ENCODE assay signal across 8 mouse cellular contexts in the genomic region with DNA sequence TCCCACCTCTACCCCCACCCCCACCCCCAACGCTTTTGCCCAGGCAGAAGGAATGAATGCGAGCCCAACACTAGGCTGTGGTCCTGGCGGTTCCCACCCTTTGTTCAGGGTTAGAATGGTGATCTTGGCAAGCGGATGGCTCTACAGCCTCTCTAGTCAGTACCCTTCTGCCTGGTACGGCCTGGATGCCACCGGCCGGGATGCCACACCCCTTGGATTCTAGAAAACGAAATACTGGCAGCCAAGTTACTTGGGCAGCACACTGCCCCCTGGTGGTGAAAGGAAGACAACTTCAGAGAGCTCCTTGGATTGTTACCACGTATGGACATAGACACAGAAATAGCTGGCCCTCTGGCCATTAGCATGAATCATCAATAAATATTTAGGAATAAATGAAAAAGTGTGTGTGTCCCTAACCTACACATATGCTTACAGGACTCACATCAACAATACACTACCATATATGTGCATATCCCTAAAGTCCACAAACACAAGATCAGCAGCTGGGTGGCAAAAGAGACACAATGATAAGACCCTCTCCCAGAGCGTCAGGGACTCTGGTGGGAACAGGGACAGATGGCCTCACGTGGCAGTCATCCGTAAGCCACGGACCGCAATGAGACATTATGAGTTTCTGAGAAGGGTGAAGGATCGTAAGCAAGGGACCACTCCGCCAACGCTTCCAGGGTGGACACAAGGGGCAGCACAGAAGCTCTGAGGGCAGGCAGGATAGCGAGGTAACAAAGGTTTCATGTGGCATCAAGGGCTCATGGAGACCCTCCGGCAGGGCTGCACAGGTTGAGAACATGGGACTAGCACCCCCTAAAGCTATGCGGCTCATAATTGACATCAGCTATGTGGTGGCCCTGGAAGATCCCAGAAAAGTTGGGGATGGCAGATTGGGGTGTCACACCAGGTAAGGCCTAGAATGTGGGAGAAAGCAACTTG. TPM values are rescaled to one million over a fixed set of nuclear protein-coding genes. Genes with fewer than 3 reads are reported as not detected.
DNase-seq lines count a peak whose midpoint lies in the region; ATAC-seq and TF ChIP-seq lines count a peak whose summit lies in the region.

No protein-coding gene starts in this region.

- no peak for ATAC-seq in embryonic facial prominence, embryonic 13.5 days (ENCODE audit: insufficient number of reproducible peaks, insufficient read depth, low FRiP score, low TSS enrichment, low read depth)
- no peak; the same call in 1 of the 2 replicates for ATAC-seq in midbrain, embryonic 16.5 days

- peak; percentile 43 for TF ChIP-seq CTCF in C2C12 (IDR thresholded peaks at IDR 0.05; ENCODE audit: control insufficient read depth, insufficient read depth, insufficient read length)
- TF ChIP-seq CTCF in bone marrow, adult 2 months (IDR thresholded peaks at IDR 0.05; ENCODE audit: control insufficient read depth, insufficient read depth, low read length): peak; percentile 77

- no peak overlapping the region for H3K27ac ChIP-seq in bone marrow, adult 2 months (ENCODE audit: control insufficient read depth, insufficient read depth, low read depth, low read length, poor library complexity)
- peak overlapping the region; percentile 40; the same call in 1 of the 2 replicates for H3K27ac ChIP-seq in embryonic facial prominence, embryonic 13.5 days
- H3K27ac ChIP-seq in midbrain, embryonic 16.5 days (ENCODE audit: low read length): no peak overlapping the region

- H3K9ac ChIP-seq in embryonic facial prominence, embryonic 13.5 days: no peak overlapping the region; the same call in 1 of the 2 replicates
- no peak overlapping the region for H3K9ac ChIP-seq in midbrain, embryonic 16.5 days (ENCODE audit: low read depth, low read length)

- 40% methylated on average over 20 of the region's 20 CpGs for WGBS in bone marrow, adult 2 months
- 41% methylated on average over 20 of the region's 20 CpGs for WGBS in embryonic facial prominence, embryonic 13.5 days
- 42% methylated on average over 20 of the region's 20 CpGs for WGBS in midbrain, embryonic 16.5 days

- DNase-seq in heart, adult 9 months (ENCODE audit: low spot score in 2 of 2): peak; percentile 69 to 79
- peak; percentile 82 to 86 for DNase-seq in kidney, adult 8-10 months
- peak; percentile 78 for DNase-seq in liver
- DNase-seq in spleen, postnatal 4 days (ENCODE audit: low spot score in 2 of 2): peak; percentile 67 to 88

- H3K27me3 ChIP-seq in C2C12 (ENCODE audit: control insufficient read depth, insufficient read depth, insufficient read length): no peaks in the 10 kb centered on the region
- no peaks in the 10 kb centered on the region for H3K27me3 ChIP-seq in embryonic facial prominence, embryonic 13.5 days
- no peaks in the 10 kb centered on the region for H3K27me3 ChIP-seq in midbrain, embryonic 16.5 days (ENCODE audit: control insufficient read depth, insufficient read depth, low read depth, low read length)

- no peaks in the 10 kb centered on the region for H3K79me2 ChIP-seq in C2C12 (ENCODE audit: control insufficient read depth, insufficient read depth)

- H3ac ChIP-seq in C2C12 (ENCODE audit: control insufficient read depth, insufficient read length, low read depth): peak overlapping the region; percentile 52

- no peaks in the 10 kb centered on the region for H3K79me3 ChIP-seq in C2C12 (ENCODE audit: low read depth)

- peak overlapping the region; percentile 53 for H3K4me2 ChIP-seq in embryonic facial prominence, embryonic 13.5 days
- peak overlapping the region; percentile 42 for H3K4me2 ChIP-seq in midbrain, embryonic 16.5 days (ENCODE audit: low read length)

- H3K4me3 ChIP-seq in C2C12 (ENCODE audit: insufficient read depth, poor library complexity, severe bottlenecking): no peak overlapping the region
- H3K4me3 ChIP-seq in bone marrow, adult 2 months (replicated peaks; ENCODE audit: control insufficient read depth, low read depth, low read length): peak overlapping the region; percentile 14
- peak overlapping the region; percentile 18; the same call in 1 of the 2 replicates for H3K4me3 ChIP-seq in embryonic facial prominence, embryonic 13.5 days
- no peak overlapping the region for H3K4me3 ChIP-seq in midbrain, embryonic 16.5 days (ENCODE audit: low read depth, low read length)

- H3K36me3 ChIP-seq in C2C12 (ENCODE audit: control insufficient read depth, insufficient read depth): peaks cover 4% of the 10 kb centered on the region
- H3K36me3 ChIP-seq in embryonic facial prominence, embryonic 13.5 days: peaks cover 30% of the 10 kb centered on the region
- H3K36me3 ChIP-seq in midbrain, embryonic 16.5 days (ENCODE audit: control insufficient read depth, insufficient read depth, low read length): peaks cover 9% of the 10 kb centered on the region; the same call in 1 of the 2 replicates

- no peaks in the 10 kb centered on the region for H3K4me1 ChIP-seq in bone marrow, adult 2 months (ENCODE audit: control insufficient read depth, insufficient read depth, low read length)
- peaks cover 40% of the 10 kb centered on the region for H3K4me1 ChIP-seq in embryonic facial prominence, embryonic 13.5 days
- H3K4me1 ChIP-seq in midbrain, embryonic 16.5 days (ENCODE audit: control insufficient read depth, insufficient read depth, low read length): 0 out of 2 replicates have a peak, but pooled peaks cover 2% of the 10 kb centered on the region

- no peak for TF ChIP-seq POLR2A in bone marrow, adult 2 months (IDR thresholded peaks at IDR 0.05; ENCODE audit: borderline replicate concordance, control insufficient read depth, low read depth, low read length)

- no peaks in the 10 kb centered on the region for H3K9me3 ChIP-seq in embryonic facial prominence, embryonic 13.5 days
- no peaks in the 10 kb centered on the region for H3K9me3 ChIP-seq in midbrain, embryonic 16.5 days (replicated peaks; ENCODE audit: control insufficient read depth, low read length, poor library complexity, severe bottlenecking)

TF ChIP-seq in C2C12, 6 proteins besides CTCF, POLR2A, EP300 and RAD21:
- TF ChIP-seq MYOG (IDR thresholded peaks at IDR 0.05; ENCODE audit: control insufficient read depth, extremely low read depth, insufficient read length) (no peak), FOSL1 (IDR thresholded peaks at IDR 0.05; ENCODE audit: insufficient read depth, low read length, poor library complexity, severe bottlenecking) (no peak), MAX (IDR thresholded peaks at IDR 0.05) (no peak), USF1 (IDR thresholded peaks at IDR 0.05; ENCODE audit: low read depth) (no peak), CEBPB (IDR thresholded peaks at IDR 0.05; ENCODE audit: low read depth) (no peak)

RNA-seq across cellular contexts. Expression of gene Pdzd7, which starts 14.5 kb away (rescaled TPM):
- polyA plus RNA-seq in C2C12 (2012; fragmentation: generic; extraction: Trizol): 0.14 TPM
- not detected in 2 replicates for polyA plus RNA-seq in bone marrow, adult 2 months (2011; ENCODE audit: insufficient read depth, insufficient read length, low replicate concordance, missing spikeins)
- 0.47 and 0.51 TPM in 2 replicates for polyA plus RNA-seq in embryonic facial prominence, embryonic 13.5 days (2015; fragmentation: Nextera tagmentation; extraction: Ambion mirVana)
- polyA plus RNA-seq in midbrain, embryonic 16.5 days (2015; fragmentation: Nextera tagmentation; extraction: Ambion mirVana): 2.9 and 3.9 TPM in 2 replicates

RNA-seq across cellular contexts. Expression of gene Sfxn3, which starts 16.3 kb away (rescaled TPM):
- 29.2 TPM for polyA plus RNA-seq in C2C12 (2012; fragmentation: generic; extraction: Trizol)
- 8.1 and 13.5 TPM in 2 replicates for polyA plus RNA-seq in bone marrow, adult 2 months (2011; ENCODE audit: insufficient read depth, insufficient read length, low replicate concordance, missing spikeins)
- 32.3 and 32.5 TPM in 2 replicates for polyA plus RNA-seq in embryonic facial prominence, embryonic 13.5 days (2015; fragmentation: Nextera tagmentation; extraction: Ambion mirVana)
- polyA plus RNA-seq in midbrain, embryonic 16.5 days (2015; fragmentation: Nextera tagmentation; extraction: Ambion mirVana): 95.9 and 101 TPM in 2 replicates

RNA-seq across cellular contexts. Expression of gene Lzts2, which starts 16.8 kb away (rescaled TPM):
- 59.2 TPM for polyA plus RNA-seq in C2C12 (2012; fragmentation: generic; extraction: Trizol)
- polyA plus RNA-seq in bone marrow, adult 2 months (2011; ENCODE audit: insufficient read depth, insufficient read length, low replicate concordance, missing spikeins): 3.1 and 11.2 TPM in 2 replicates
- 64.6 and 73.3 TPM in 2 replicates for polyA plus RNA-seq in embryonic facial prominence, embryonic 13.5 days (2015; fragmentation: Nextera tagmentation; extraction: Ambion mirVana)
- polyA plus RNA-seq in midbrain, embryonic 16.5 days (2015; fragmentation: Nextera tagmentation; extraction: Ambion mirVana): 15.5 and 17.2 TPM in 2 replicates

RNA-seq across cellular contexts. Expression of gene Mrpl43, which starts 24.8 kb away (rescaled TPM):
- 63.0 TPM for polyA plus RNA-seq in C2C12 (2012; fragmentation: generic; extraction: Trizol)
- 18.7 and 23.9 TPM in 2 replicates for polyA plus RNA-seq in bone marrow, adult 2 months (2011; ENCODE audit: insufficient read depth, insufficient read length, low replicate concordance, missing spikeins)
- polyA plus RNA-seq in embryonic facial prominence, embryonic 13.5 days (2015; fragmentation: Nextera tagmentation; extraction: Ambion mirVana): 72.6 and 81.2 TPM in 2 replicates
- polyA plus RNA-seq in midbrain, embryonic 16.5 days (2015; fragmentation: Nextera tagmentation; extraction: Ambion mirVana): 88.6 and 92.9 TPM in 2 replicates

RNA-seq across cellular contexts. Expression of gene Twnk, which starts 25.6 kb away (rescaled TPM):
- 12.1 TPM for polyA plus RNA-seq in C2C12 (2012; fragmentation: generic; extraction: Trizol)
- 6.2 and 13.5 TPM in 2 replicates for polyA plus RNA-seq in bone marrow, adult 2 months (2011; ENCODE audit: insufficient read depth, insufficient read length, low replicate concordance, missing spikeins)
- 27.0 and 28.5 TPM in 2 replicates for polyA plus RNA-seq in embryonic facial prominence, embryonic 13.5 days (2015; fragmentation: Nextera tagmentation; extraction: Ambion mirVana)
- 13.6 and 16.0 TPM in 2 replicates for polyA plus RNA-seq in midbrain, embryonic 16.5 days (2015; fragmentation: Nextera tagmentation; extraction: Ambion mirVana)

Comparison
In these comparisons a context has a peak if more than half of its experiments do, and no peak if none do; other contexts are left out.
1. H3K4me3 ChIP-seq: peak in bone marrow, adult 2 months (single experiment) and embryonic facial prominence, embryonic 13.5 days (single experiment); none in C2C12 (single experiment) and midbrain, embryonic 16.5 days (single experiment).
2. Peak in every context shown above with its lines, with median percentiles within 50 percentile points of each other: DNase-seq.